Mouse (Mus musculus) monocyte, adult 5-6 weeks (primary cell): ENCODE data around the gene Kctd13. TPM values are rescaled to one million over a fixed set of nuclear protein-coding genes. Genes with fewer than 3 reads are reported as not detected.
"Not testable (repeated sequence)": the region's sequence is repeated elsewhere in the genome, so short reads cannot be mapped to it uniquely, and the experiment has no call there.

Experiments
- ATAC-seq: fragments of 153-309, 156-312 bp; replicated peaks from 2 replicates; pipeline ENCODE4 v1.8.0; 2017; ENCODE audit warnings: mild to moderate bottlenecking; ENCODE audit not compliant: low TSS enrichment, insufficient number of reproducible peaks, severe bottlenecking, poor library complexity, low FRiP score
- total RNA-seq: library from RNA; stranded (forward); fragments of 200-1000, 200-491, 200-594 nt; gene quantifications from 3 replicates; pipeline ENCODE4 v1.2.3, GENCODE M21; 2017

Kctd13 gene
- 7.9 to 31.1 TPM (median 16.9 TPM) in 3 replicates for total RNA-seq

GRCm38 (mm10) chr7:126928384-126929037 is at the start of gene Kctd13:
TSS of gene Kctd13 (plus strand) at chr7:126928879.
- ATAC-seq = peak; percentile 85

DNA sequence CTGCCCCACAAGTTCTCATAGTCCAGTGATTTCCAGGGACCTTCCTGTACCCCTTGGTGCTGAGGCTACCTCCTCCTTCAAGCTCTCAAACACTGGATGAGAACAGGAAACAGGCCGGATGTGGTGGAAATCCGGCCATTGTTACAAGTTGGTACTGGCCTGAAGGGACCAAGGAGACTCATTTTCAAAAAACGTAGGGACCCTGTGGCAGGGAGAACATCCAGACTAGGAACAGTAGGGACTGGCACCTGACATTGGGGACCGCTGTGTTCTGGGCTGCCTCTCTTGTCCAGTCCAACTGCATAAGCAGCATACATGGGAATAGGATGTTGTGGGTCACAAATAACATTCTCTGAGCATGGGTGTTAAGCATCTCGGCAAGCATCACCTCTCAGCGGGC is 47.6 kb upstream of the Kctd13 start:
- no peak for ATAC-seq

DNA sequence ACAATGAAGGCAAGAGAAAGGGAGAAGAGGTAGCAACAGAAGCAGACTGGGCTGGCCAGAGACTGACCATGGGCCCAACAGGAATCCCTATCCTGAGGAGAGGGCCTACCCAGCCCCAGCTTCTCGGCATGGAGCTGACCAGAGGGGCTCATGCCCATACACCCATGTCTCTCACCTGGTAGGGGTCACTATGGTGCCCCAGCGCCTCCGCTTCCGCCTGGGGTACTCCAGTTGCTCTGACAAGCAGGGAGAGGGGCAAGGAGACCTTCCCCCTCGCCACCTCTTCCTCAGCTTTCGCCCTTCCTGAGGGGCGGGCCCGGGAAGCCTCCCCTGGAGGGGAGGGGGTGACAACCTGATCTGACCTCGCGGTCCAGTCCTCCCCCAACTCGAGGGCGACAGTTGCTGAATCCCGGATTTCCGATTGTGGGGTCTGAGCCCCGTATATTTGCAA is 44.9 kb upstream of the Kctd13 start:
- 0 out of 2 replicates have a peak, but pooled peaks have one; percentile 4 for ATAC-seq

DNA sequence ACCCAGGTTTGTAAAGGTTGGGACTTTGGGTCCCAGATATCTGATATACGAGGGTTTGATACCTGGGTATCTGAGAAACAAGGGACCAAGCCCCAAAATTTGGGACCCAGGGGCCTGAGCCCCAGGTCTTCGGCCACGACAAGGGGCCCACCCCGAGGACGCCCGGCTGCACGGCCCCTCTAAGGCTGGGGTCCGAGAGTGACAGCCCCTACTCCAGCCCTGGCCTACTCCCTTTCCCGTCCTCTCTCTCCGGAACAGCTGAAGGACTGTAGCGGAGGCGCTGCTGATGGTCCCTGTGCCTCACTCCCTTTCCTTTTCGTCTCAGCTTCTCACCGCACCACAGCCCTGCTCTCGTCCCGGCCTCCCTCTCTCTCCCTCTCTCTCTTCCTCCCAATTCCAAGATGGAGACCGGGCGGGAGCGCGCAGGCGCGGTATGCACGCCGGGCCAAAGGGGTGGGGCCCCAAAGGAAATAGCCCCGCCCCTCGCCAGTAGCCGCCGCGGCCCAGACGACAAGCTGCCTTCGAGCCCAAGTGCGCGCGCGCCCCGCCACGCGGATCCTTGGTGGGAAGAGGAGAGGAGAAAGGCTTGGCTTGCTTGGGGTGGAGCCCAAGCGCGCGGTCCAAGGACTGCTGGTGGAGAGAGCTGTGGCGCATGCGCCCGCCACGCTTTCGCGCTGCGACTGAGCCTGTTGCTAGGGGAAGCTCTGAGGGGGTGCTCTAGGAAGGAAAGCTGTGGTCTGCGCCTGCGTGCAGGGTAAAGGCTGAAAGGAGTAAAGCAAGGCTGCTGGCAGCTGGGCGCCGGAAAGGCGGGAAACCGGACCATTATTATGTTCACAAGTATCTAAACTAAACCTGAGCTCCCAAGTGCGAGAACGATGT is 44.2 kb upstream of the Kctd13 start, which contains the start of gene Taok2:
Gene Taok2, minus strand, starts transcription at position 418 of the 879 bp plus-strand sequence.
- peak; percentile 94 for ATAC-seq

DNA sequence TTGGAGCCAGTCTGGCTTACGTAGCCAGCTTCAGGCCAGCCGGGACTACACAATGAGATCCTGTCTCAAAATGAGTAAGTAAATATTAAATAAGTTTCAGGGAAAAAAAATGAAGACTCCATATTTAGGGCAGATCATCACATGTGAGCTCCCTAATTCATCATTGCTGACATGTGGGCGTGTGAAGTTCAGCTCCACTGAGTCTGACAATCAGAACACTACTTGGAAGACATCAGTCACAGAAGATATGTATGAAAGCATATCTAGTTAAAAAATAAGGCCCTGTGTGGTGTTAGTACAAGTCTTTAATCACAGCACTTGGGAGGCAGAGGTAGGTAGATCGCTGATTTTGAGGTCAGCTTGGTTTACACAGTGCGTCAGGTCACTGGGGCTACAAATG is 41.4 kb upstream of the Kctd13 start:
- no peak for ATAC-seq

DNA sequence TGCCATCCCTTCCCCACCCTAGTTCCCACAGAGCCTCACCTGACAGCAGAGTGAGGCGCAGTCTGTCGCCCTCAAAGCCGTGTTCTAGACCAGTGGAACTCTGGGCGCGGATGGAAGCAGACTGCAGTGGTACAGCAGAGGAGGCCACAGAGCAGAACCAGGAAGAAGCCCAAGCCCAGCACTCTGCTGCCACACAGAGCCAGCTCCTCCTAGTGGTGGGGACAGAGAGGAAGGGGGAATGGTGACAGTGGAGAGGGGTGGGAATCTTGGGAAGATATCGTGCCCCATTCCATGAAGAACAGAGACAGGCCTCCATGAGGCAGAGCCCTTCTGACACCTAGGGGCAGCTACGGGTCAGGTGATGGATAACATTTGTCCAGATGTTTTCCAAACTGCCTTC is 39.8 kb upstream of the Kctd13 start:
- no peak for ATAC-seq

DNA sequence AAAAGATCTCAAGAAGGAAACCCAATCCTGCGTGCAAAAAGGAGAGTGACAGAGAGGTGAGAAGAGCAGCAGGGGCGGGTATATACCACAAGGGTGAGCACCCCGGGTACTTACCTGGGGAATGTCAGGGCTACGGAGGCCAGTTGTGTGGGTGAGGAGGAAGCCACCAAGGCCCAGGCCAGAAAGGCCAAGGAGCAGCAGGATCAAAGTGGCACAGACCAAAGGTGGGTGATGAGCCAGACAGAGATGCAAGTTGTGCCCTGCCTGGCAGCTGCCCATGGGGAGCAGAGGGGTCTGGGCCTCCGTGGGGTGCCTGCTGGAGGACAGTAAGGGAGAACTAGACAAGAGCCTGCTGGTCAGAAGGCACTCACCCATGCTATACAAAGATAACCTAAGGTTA is 31.8 kb upstream of the Kctd13 start:
- ATAC-seq = no peak

DNA sequence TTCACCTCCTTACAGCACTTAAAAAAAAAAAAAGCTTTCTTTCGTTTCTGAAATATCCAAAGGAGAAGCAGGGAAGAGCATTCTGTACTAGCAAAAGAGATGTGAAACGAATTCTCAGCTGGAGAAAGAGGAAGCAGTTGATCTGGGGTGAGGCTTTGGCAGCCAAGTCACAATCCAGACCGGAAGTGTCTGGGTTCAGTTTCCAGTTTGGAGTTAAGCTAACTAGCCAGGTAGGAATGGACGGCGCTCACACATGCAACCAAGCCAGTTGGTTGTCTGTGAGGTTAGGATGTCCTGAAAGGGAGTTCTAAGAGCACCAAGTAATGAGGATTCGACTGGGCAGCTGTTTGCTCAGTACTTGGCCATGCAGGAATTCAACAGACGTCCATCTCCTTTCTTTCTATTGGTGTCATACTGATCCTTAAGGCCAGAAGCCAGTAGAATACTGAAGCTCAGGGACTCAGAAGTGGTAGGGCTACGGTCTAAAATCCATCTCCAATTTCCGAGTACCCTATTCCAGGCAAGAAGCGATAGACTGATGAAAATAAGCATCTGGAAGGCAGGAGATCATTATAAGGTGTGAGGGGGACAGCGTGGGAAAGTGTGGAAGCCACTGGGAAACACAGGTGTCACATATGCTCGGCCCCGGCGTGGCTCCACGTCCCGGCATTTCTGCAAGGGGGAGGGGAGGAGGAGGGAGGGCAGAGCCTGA is 31.1 kb upstream of the Kctd13 start:
- ATAC-seq = peak; percentile 83

DNA sequence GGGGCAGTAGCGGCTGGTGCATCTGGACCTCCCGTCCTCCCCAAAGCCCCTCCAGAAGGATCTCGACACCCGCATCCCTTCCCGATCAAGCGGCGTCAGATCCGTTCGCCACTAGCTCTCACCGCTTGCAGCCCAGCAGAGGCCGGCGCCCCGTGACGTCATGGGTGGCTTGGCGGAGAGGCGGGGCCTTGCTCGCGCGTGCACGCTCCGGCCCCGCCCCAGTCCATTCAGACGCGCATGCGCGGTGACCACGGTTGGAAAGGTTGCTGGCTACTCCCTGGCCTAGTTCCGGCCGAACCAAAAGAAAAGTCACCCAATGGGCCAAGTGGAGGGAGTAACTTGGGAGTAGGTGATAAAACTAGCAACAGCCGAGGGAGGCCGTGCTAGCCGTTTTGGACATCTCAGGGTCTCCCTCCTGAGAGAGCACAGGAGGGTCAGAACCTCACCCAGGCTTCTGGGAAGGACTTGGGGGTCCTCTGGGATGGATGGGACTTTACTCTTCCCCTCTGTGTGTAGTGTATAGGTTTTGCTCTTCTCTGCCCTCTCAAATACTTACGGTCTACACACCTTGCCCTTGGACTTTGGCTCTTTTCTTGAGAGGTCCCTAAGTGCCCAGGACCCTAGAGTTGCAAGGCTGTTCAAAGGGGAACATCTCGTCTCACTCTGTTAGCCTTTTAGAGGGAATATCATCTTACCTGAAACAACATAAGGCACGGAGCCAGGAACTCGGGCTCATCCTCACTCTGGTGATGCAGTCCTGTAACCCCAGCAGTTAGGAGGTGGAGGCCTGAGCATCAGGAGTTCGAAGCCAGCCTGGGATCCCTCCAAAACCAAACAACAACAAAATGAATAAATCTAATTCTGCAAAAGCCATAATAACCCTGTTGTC is 30.3 kb upstream of the Kctd13 start:
- peak; percentile 91 for ATAC-seq

GRCm38 (mm10) chr7:126899781-126900180 is 28.9 kb upstream of the Kctd13 start:
- ATAC-seq = not testable (repeated sequence)

- no peak for ATAC-seq
Measured at GRCm38 (mm10) chr7:126905590-126905989, 23.1 kb upstream of the Kctd13 start.

DNA sequence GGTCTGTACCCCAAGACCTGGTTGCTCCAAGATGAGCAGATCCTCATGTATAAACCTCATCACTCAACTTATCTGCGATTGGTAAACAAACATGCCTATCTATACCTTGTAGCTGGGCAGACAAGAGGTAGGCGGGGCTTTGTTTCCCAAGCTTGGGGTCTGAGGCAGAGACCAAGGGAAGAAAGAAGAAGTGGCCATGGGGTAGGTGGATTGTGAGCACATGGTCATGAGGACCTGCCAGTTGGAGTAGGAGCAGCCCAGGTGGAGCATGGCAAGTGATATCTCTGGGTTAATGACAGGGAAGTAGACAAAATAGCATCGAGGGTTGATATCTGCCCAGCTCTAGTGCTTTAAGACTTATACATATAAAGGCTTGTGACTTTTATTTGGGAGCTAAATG is 13.8 kb upstream of the Kctd13 start:
- ATAC-seq = no peak

GRCm38 (mm10) chr7:126918356-126918755 is 10.3 kb upstream of the Kctd13 start:
- ATAC-seq = not testable (repeated sequence)

DNA sequence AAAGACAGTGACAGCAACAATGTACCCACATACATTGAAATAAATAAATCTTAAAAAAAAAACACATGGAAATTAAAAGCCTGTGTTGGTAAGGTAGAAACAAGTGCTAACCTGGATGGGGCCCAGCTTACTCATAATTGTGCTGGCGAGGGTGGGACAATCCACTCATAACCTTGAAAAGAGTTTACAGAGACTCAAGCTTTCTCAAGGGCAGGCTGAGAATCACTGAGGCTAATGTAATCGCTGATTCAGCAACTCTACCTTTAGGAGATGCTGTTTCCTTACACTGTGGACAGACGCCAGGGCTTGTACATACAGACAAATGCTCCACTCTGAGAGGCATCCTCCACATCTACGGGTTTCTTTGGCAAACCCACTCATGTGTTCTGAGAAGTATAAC is 8.7 kb upstream of the Kctd13 start:
- no peak for ATAC-seq

DNA sequence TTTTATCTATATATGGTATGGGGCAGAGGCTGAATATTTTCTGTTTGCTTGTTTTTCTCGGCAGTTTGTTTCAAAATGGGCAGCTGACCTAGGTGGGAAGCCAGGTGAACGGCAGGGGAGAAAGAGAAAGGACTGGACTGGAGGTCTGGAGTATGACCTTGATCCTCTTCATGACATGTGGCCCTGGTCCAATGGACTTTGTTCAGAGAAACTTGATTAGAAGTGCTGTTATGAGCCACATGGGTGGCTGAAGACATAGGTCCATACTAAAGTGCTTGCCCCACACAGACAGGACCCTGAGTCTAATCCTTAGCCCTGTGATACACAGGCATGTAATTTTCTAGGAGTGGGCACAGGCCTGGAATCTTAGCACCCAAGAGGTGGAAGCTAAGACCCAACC is 7.1 kb upstream of the Kctd13 start:
- no peak for ATAC-seq

- ATAC-seq = no peak
Measured at GRCm38 (mm10) chr7:126922624-126923060, 6.0 kb upstream of the Kctd13 start, which contains the start of gene Tmem219. TSS of gene Tmem219 (minus strand) at chr7:126922917.

DNA sequence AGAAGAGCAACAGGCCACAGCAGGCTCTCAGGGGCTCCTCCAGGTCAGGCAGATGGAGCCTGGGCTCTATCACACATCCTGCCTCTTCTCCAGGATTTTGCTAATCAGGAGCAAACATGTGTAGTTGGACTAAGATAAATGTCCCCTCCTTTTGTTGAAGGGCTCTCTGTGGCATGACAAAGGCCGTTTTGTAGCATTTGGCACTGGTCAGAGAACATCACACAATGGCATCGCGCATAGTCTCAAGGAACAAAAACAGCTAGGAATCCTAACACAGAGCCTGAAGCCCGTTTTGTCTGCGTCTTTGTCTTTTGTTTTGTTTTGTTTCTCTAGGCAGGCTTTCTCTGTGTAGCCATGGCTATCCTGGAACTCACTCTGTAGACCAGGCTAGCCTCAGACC is 4.7 kb upstream of the Kctd13 start:
- ATAC-seq = no peak

GRCm38 (mm10) chr7:126926299-126926698 is 2.4 kb upstream of the Kctd13 start:
- no peak for ATAC-seq
